Mouse (Mus musculus) hematopoietic multipotent progenitor cell, adult 10-12 weeks (in vitro differentiated cells): ENCODE results near the gene Mup5. TPM values are rescaled to one million over a fixed set of nuclear protein-coding genes. Genes with fewer than 3 reads are reported as not detected.

Experiments used
- polyA plus RNA-seq: library from polyadenylated mRNA; stranded (reverse); fragments of >175 nt; gene quantifications from 2 replicates; pipeline ENCODE4 v1.2.3, GENCODE M21; 2012; ENCODE audit warnings: low replicate concordance

The Mup5 gene
- not detected in 2 replicates for polyA plus RNA-seq

GRCm38 (mm10) chr4:61834952-61835708 is at the start of gene Mup5:
Mup5 (minus strand) TSS chr4:61835233.

GRCm38 (mm10) chr4:61782169-61782568 is 52.9 kb downstream of the Mup5 start, which contains the start of gene Mup19:
Mup19 (minus strand) TSS chr4:61782269.

Other genes with a start within 250 kb of the Mup5 start
- gene Mup17, start 239.4 kb downstream of the Mup5 start, polyA plus RNA-seq: not detected in 2 replicates
- gene Mup18, start 161.1 kb downstream of the Mup5 start, polyA plus RNA-seq: not detected in 2 replicates
- not detected in 2 replicates for gene Mup19, start 53.0 kb downstream of the Mup5 start, polyA plus RNA-seq
- not detected in 2 replicates for gene Mup20, start 218.9 kb upstream of the Mup5 start, polyA plus RNA-seq